Mouse (Mus musculus) heart, embryonic 10.5 days (tissue): ENCODE measurements around the gene Dusp13. TPM values are rescaled to one million over a fixed set of nuclear protein-coding genes. Genes with fewer than 3 reads are reported as not detected.
A peak's percentile ranks its signal among the peaks of the same experiment; 100 is the strongest.

ENCODE experiments used
- DNase-seq: peaks from one replicate; pipeline ENCODE4 v3.0.0-alpha.2; 2017; ENCODE audit warnings: low spot score
- H3K27ac ChIP-seq: fragments of 300-500 bp; sonication (generic); 2 replicates; pipeline ENCODE4 v1.5.1; 2016; ENCODE audit warnings: mild to moderate bottlenecking
- H3K27me3 ChIP-seq: fragments of 300-500 bp; sonication (generic); 2 replicates; pipeline ENCODE4 v1.6.1; 2016; ENCODE audit warnings: mild to moderate bottlenecking; ENCODE audit not compliant: poor library complexity, insufficient read depth, severe bottlenecking
- H3K36me3 ChIP-seq: fragments of 300-500 bp; sonication (generic); 2 replicates; pipeline ENCODE4 v1.6.1; 2016; ENCODE audit warnings: mild to moderate bottlenecking, moderate library complexity
- H3K4me1 ChIP-seq: fragments of 300-500 bp; sonication (generic); 2 replicates; pipeline ENCODE4 v1.6.1; 2016; ENCODE audit warnings: mild to moderate bottlenecking
- H3K4me3 ChIP-seq: fragments of 300-500 bp; sonication (generic); 2 replicates; pipeline ENCODE4 v1.5.1; 2016; ENCODE audit warnings: mild to moderate bottlenecking, moderate library complexity
- H3K9me3 ChIP-seq: fragments of 300-500 bp; sonication (generic); 2 replicates; pipeline ENCODE4 v1.6.1; 2016; ENCODE audit warnings: mild to moderate bottlenecking, moderate library complexity
- WGBS: fragments of 180-500 bp; shearing (Covaris S2); methylation state at CpG from one replicate; pipeline ENCODE4 v1.1.7; 2016; 5-methylcytosine and 5-hydroxymethylcytosine counted together
- polyA plus RNA-seq: library from polyadenylated mRNA; unstranded; fragments of >200 nt; fragmentation: Nextera tagmentation; extraction: Ambion mirVana; gene quantifications from 2 replicates; pipeline ENCODE4 v1.2.1, GENCODE M21; 2016

Gene Dusp13
- polyA plus RNA-seq, 1 experiment from 2014 or later = not detected

DNA sequence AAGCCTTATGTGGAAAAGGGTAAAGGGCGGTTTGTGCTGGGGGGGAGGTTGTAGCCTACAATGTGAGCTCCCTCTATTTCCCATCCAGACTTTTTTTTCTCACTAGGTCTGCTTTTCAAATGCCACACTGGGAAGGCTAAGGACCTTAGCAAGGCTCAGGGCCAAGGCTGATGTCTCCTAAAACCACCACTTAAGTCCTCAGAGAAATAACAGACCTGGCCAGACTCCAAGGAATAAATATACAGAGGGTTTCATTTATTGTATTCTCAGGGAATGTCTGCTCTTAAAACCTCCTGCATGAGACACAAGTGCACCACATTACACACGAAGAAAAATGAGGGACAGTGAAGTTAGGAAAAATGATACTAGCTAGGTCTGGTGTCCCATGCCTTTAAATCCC is 39.8 kb downstream of the Dusp13 start:
- peaks cover 5% of the 10 kb centered on the region; the same call in 1 of the 2 replicates for H3K27me3 ChIP-seq
- H3K36me3 ChIP-seq = no peaks in the 10 kb centered on the region
- WGBS = 82% methylated on average over 2 of the region's 2 CpGs
- no peaks in the 10 kb centered on the region for H3K9me3 ChIP-seq
- no peak overlapping the region for H3K27ac ChIP-seq
- peaks cover 32% of the 10 kb centered on the region for H3K4me1 ChIP-seq
- no peak overlapping the region for H3K4me3 ChIP-seq
- DNase-seq = no peak

DNA sequence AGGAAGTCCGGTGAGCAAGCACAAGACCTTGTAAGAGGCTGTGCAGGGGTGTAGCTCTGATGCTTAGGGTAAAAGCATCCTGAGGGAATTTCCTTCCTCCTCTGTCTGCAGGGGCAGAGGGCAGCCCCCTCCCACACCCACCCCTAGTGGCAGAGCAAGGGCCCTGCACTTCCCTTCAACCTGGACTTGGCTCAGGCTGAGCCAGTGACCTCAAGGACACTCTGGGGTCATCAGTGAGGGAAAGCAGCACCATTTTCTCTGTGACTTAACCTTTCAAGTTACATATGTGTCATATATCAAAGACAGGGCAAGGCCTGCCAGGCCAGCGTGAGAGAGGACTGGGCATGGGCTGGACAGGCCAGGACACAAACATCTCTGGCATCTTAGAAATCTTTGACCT is 41.4 kb downstream of the Dusp13 start:
- DNase-seq = no peak
- Histone ChIP-seq H3K4me1 (peaks cover 32% of the 10 kb centered on the region), H3K27me3 (peaks cover 5% of the 10 kb centered on the region; the same call in 1 of the 2 replicates), H3K9me3 (no peaks in the 10 kb centered on the region), H3K27ac (peak overlapping the region; percentile 37), H3K36me3 (no peaks in the 10 kb centered on the region), H3K4me3 (no peak overlapping the region)
- WGBS = 46% methylated on average over 2 of the region's 2 CpGs

DNA sequence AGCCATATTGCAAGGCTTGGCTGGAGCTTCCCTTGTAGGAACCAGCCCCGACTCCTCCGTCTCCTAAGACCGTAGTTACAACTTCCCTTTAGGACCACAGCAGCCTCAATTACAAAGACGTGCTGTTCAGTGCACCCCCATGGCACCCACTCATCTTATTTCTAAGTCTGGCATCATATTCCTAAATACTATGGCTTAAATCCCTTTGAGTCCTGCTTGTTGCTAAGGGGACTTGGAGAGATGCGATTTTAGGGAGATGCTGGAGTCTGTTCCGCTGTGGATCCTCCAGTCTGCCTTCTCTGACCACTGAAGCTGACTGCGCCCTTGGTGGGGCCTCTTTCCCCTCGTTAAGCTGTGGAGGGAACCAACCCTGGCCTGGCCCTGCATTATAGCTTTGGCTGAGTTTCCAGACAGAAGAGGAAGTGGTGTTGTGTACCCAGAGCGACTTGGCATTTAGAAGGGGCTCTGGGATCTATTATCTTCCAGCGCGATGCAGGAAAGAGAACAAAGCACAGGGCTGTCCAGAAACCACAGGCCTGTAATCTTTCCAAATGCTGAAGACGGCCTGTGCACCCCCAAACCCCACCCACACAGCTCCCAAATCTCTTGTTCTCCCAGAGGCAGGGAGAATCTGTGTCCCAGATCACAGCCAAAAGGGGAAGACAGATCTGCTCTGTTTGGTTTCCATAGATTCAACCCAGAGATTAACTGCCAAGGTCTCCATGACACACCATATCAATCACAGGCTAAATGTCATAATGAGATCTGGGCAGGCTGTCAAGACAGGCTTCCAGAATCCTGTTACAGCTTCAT is 44.0 kb downstream of the Dusp13 start:
- Histone ChIP-seq H3K27ac (peak overlapping the region; percentile 25), H3K27me3 (no peaks in the 10 kb centered on the region; the same call in 1 of the 2 replicates), H3K36me3 (no peaks in the 10 kb centered on the region), H3K4me1 (peaks cover 44% of the 10 kb centered on the region), H3K9me3 (no peaks in the 10 kb centered on the region), H3K4me3 (no peak overlapping the region)
- DNase-seq = no peak
- 53% methylated on average over 12 of the region's 12 CpGs for WGBS

DNA sequence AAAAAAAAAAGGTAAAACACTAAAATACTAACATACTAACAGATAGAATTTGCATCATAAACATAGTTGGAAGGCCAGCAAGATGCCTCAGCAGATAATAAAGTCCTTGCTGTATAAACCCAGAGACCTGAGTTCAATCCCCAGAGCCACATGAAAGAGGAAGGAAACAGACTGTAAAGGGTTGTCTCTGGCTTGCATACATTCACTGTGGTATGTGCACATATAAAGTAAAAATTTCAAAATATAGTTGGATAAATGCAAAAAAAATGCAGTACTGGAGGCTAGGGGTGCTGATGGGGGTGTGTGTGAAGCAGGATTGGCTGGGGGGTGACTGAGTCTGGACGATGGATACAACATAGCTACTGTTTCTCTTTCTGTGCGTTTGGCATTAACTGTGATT is 45.5 kb downstream of the Dusp13 start:
- 90% methylated on average over 2 of the region's 2 CpGs for WGBS
- H3K36me3 ChIP-seq = no peaks in the 10 kb centered on the region
- H3K9me3 ChIP-seq = no peaks in the 10 kb centered on the region
- no peak overlapping the region for H3K4me3 ChIP-seq
- peaks cover 41% of the 10 kb centered on the region for H3K4me1 ChIP-seq
- no peak for DNase-seq
- H3K27me3 ChIP-seq = no peaks in the 10 kb centered on the region; the same call in 1 of the 2 replicates
- H3K27ac ChIP-seq = no peak overlapping the region

GRCm38 (mm10) chr14:21703255-21703654 is 47.7 kb downstream of the Dusp13 start:
- WGBS = 28% methylated on average over 5 of the region's 5 CpGs
- Histone ChIP-seq H3K27me3 (peaks cover 3% of the 10 kb centered on the region; the same call in 1 of the 2 replicates), H3K27ac (no peak overlapping the region), H3K4me3 (no peak overlapping the region), H3K9me3 (no peaks in the 10 kb centered on the region), H3K4me1 (peaks cover 32% of the 10 kb centered on the region), H3K36me3 (no peaks in the 10 kb centered on the region)
- no peak for DNase-seq

- no peak overlapping the region for H3K27ac ChIP-seq
- WGBS = 73% methylated on average over 8 of the region's 8 CpGs
- peaks cover 32% of the 10 kb centered on the region for H3K4me1 ChIP-seq
These were observed 48.3 kb downstream of the Dusp13 start for GRCm38 (mm10) chr14:21702691-21703090.

GRCm38 (mm10) chr14:21696186-21696830 is 54.7 kb downstream of the Dusp13 start:
- Histone ChIP-seq H3K36me3 (no peaks in the 10 kb centered on the region), H3K27me3 (peaks cover 8% of the 10 kb centered on the region; the same call in 1 of the 2 replicates), H3K4me3 (no peak overlapping the region), H3K4me1 (peaks cover 18% of the 10 kb centered on the region), H3K27ac (no peak overlapping the region), H3K9me3 (0 out of 2 replicates have a peak, but pooled peaks cover 4% of the 10 kb centered on the region)
- 72% methylated on average over 7 of the region's 7 CpGs for WGBS
- DNase-seq = no peak

More at GRCm38 (mm10) chr14:21702691-21703090, 48.3 kb downstream of the Dusp13 start:
- Histone ChIP-seq H3K4me3 (no peak overlapping the region), H3K27me3 (peaks cover 8% of the 10 kb centered on the region; the same call in 1 of the 2 replicates), H3K9me3 (no peaks in the 10 kb centered on the region), H3K36me3 (no peaks in the 10 kb centered on the region)
- no peak for DNase-seq

- H3K36me3 ChIP-seq = no peaks in the 10 kb centered on the region
- no peak overlapping the region for H3K27ac ChIP-seq
- H3K4me3 ChIP-seq = no peak overlapping the region
- H3K4me1 ChIP-seq = peaks cover 20% of the 10 kb centered on the region
- 0 out of 2 replicates have a peak, but pooled peaks cover 4% of the 10 kb centered on the region for H3K9me3 ChIP-seq
- WGBS = 71% methylated on average over 6 of the region's 6 CpGs
- H3K27me3 ChIP-seq = peaks cover 8% of the 10 kb centered on the region; the same call in 1 of the 2 replicates
- DNase-seq = no peak
These were observed 56.0 kb downstream of the Dusp13 start for GRCm38 (mm10) chr14:21695020-21695419.

DNA sequence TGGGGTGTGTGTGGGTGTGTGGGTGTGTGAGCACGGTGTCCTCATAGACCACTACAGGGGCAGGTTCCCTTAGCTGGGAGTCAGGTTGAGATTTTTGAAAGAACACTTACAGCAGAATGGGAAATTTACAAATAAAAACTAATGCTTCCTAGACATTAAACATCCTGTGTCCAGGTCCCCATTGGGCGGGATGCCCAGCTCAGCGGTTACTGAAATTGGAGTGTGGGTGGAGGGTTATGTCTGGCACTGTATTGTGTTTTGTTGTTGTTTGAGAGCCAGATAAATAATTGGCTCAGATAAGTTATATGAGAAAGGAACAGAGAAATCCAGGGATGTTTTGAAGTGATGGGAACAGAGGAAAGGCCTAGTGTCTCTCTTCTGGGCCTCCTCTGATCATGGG is 59.9 kb downstream of the Dusp13 start:
- H3K9me3 ChIP-seq = 0 out of 2 replicates have a peak, but pooled peaks cover 4% of the 10 kb centered on the region
- no peak overlapping the region for H3K4me3 ChIP-seq
- no peaks in the 10 kb centered on the region for H3K36me3 ChIP-seq
- no peak for DNase-seq
- 88% methylated on average over 3 of the region's 3 CpGs for WGBS
- peaks cover 20% of the 10 kb centered on the region for H3K4me1 ChIP-seq
- H3K27ac ChIP-seq = no peak overlapping the region
- peaks cover 20% of the 10 kb centered on the region for H3K27me3 ChIP-seq

GRCm38 (mm10) chr14:21686376-21687279 is 64.4 kb downstream of the Dusp13 start:
- peak overlapping the region; percentile 60 for H3K4me3 ChIP-seq
- H3K4me1 ChIP-seq = peaks cover 38% of the 10 kb centered on the region
- no peaks in the 10 kb centered on the region for H3K9me3 ChIP-seq
- WGBS = 11% methylated on average over 49 of the region's 49 CpGs
- peak overlapping the region; percentile 53 for H3K27ac ChIP-seq
- peaks cover 26% of the 10 kb centered on the region for H3K27me3 ChIP-seq
- DNase-seq = peak; percentile 88
- H3K36me3 ChIP-seq = no peaks in the 10 kb centered on the region

DNA sequence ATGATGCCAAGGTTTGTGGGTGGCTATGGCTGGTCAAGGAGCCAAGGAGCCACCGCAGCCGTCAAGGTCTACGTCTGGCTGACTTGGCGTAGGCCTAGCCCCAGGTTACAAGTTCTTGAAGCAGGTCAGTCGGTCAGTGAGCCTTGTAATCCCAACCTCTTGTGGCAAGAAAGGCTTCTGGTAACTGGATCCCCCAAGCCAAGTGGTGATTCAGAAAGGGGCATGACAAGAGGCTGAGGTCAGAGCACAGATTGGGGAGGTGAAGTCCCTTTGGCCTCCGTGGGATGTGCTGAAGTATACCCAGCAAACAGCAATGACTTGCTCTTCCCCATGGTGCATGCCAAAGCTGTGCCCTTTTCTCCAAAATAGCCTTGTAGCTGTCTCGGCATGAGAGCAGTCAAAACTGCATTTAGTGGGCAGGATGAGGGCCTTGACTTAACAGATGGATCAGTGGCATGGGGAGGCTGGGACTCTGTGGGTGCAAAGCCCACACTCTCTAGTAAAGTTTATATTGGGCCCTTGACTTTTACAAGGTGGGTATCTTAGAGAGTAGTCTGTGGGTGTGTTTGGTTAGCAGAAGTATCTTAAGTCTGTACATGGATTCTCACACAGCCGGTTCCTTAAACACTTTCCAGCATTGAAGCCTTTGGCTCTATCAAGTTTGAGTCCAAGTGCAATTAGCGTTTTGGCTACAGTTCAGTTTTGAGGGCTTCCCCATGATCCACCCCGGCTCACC is 65.4 kb downstream of the Dusp13 start:
- WGBS = 84% methylated on average over 10 of the region's 10 CpGs
- Histone ChIP-seq H3K27ac (peak overlapping the region; percentile 53; the same call in 1 of the 2 replicates), H3K9me3 (no peaks in the 10 kb centered on the region), H3K4me1 (peaks cover 39% of the 10 kb centered on the region), H3K4me3 (no peak overlapping the region), H3K27me3 (peaks cover 26% of the 10 kb centered on the region), H3K36me3 (no peaks in the 10 kb centered on the region)
- DNase-seq = no peak

- Histone ChIP-seq H3K36me3 (no peaks in the 10 kb centered on the region), H3K9me3 (no peaks in the 10 kb centered on the region), H3K27ac (no peak overlapping the region), H3K27me3 (peaks cover 23% of the 10 kb centered on the region), H3K4me3 (no peak overlapping the region), H3K4me1 (peaks cover 52% of the 10 kb centered on the region)
- no peak for DNase-seq
- WGBS = 54% methylated on average over 4 of the region's 4 CpGs
These were observed 67.1 kb downstream of the Dusp13 start for GRCm38 (mm10) chr14:21683834-21684233.
